Comparison of ENCODE assay signal across 12 mouse cellular contexts in genomic region chr10:62553611-62554091, GRCm38 (mm10). TPM values are rescaled to one million over a fixed set of nuclear protein-coding genes. Genes with fewer than 3 reads are reported as not detected.
DNase-seq lines count a peak whose midpoint lies in the region; ATAC-seq lines count a peak whose summit lies in the region.
"Had no signal": no experiment of that assay in that cellular context is flagged by ENCODE, and none has a peak within 500 bp of the region (broad histone marks: within the 10 kb centered on the region; RNA-seq: fewer than 3 reads in every experiment).

No protein-coding gene starts in this region.

- ATAC-seq in monocyte, adult 5-6 weeks (replicated peaks; ENCODE audit: insufficient number of reproducible peaks, low FRiP score, low TSS enrichment, poor library complexity, severe bottlenecking): peak; percentile 76
- ATAC-seq: intestine, postnatal 0 days; midbrain, embryonic 16.5 days had no signal

- intact Hi-C loops in gastrocnemius, postnatal 36 days (cut with DNase I): no loop called here

- peak; percentile 32 to 46 for DNase-seq in spleen, postnatal 36 days (ENCODE audit: low spot score in 2 of 2)
- no peak for DNase-seq in spleen, adult 12 weeks (ENCODE audit: low spot score)
- DNase-seq in c-Kit-positive CD71-negative TER-119-negative erythroid progenitor cells, embryonic 14.5 days (ENCODE audit: low read depth): peak; percentile 55
- peak; percentile 43 to 61 for DNase-seq in thymus, postnatal 36 days
- no peak for DNase-seq in left cerebral cortex, adult 8-10 months (ENCODE audit: low spot score in 2 of 2)
- DNase-seq in gastrocnemius, postnatal 36 days: no peak
- DNase-seq in right cerebral cortex, adult 18-20 months: no peak
- DNase-seq: cerebellum, postnatal 25 days; lung, embryonic 14.5 days had no signal

RNA-seq across cellular contexts. Expression of gene Kif1bp, which starts 24.6 kb away (rescaled TPM):
- 8.9 to 19.4 TPM (median 13.1 TPM) in 3 replicates for total RNA-seq in monocyte, adult 5-6 weeks (2017)
- 100 to 1,000 TPM; 161 to 183 (median 170) TPM for total RNA-seq in left cerebral cortex, adult 8-10 months (2022)
- 10 to 100 TPM; 23.6 to 24.0 TPM for total RNA-seq in gastrocnemius, postnatal 36 days (2021)

RNA-seq across cellular contexts. Expression of gene Srgn, which starts 26.4 kb away (rescaled TPM):
- total RNA-seq in monocyte, adult 5-6 weeks (2017): 1,192 to 2,405 TPM (median 1,864 TPM) in 3 replicates
- total RNA-seq in left cerebral cortex, adult 8-10 months (2022): 10 to 100 TPM in 2 of 4 experiments, 1 to 10 TPM in 2; 7.4 to 18.7 (median 11.6) TPM
- total RNA-seq in gastrocnemius, postnatal 36 days (2021): 10 to 100 TPM; 12.2 to 14.1 TPM

RNA-seq across cellular contexts. Expression of gene Ddx21, which starts 48.4 kb away (rescaled TPM):
- 120 to 158 TPM (median 138 TPM) in 3 replicates for total RNA-seq in monocyte, adult 5-6 weeks (2017)
- total RNA-seq in left cerebral cortex, adult 8-10 months (2022): 10 to 100 TPM; 18.6 to 21.8 (median 19.5) TPM
- 10 to 100 TPM; 23.1 to 34.2 TPM for total RNA-seq in gastrocnemius, postnatal 36 days (2021)

Comparison
In these comparisons a context has a peak if more than half of its experiments do, and no peak if none do; other contexts are left out.
1. DNase-seq: peak in spleen, postnatal 36 days (2 of 2), c-Kit-positive CD71-negative TER-119-negative erythroid progenitor cells, embryonic 14.5 days (single experiment) and thymus, postnatal 36 days (2 of 2); none in spleen, adult 12 weeks (single experiment), left cerebral cortex, adult 8-10 months (0 of 2), gastrocnemius, postnatal 36 days (0 of 2) and right cerebral cortex, adult 18-20 months (single experiment).
2. RNA of gene Srgn, which starts 26.4 kb away (total RNA-seq): 1,192 to 2,405 TPM in monocyte, adult 5-6 weeks; 7.4 to 18.7 TPM in left cerebral cortex, adult 8-10 months and 12.2 to 14.1 TPM in gastrocnemius, postnatal 36 days; every median in the first group is over 10 times any median in the second.